Comparison of ENCODE assay signal across 9 mouse cellular contexts in the genomic region with DNA sequence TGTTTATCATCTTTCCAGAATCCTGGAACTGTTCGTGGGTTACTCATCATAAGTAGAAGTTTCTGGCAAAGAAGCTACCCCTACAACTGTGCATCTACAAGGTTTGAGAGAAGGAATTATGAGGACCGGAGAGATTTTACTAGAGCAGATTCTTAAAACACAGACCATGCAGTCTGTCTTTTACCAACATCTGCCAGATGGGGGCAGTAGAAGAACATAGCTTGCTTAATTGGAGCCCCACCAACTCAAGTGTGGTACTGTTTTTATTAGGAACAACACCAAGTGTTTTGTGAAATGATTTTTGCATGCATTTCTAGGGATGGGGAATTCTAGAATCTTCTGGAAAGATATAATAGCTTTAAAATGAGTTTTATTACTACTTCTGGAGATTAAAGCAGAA.
DNase-seq lines count a peak whose midpoint lies in the region; ATAC-seq and TF ChIP-seq lines count a peak whose summit lies in the region.
"Had no signal": no experiment of that assay in that cellular context is flagged by ENCODE, and none has a peak within 500 bp of the region (broad histone marks: within the 10 kb centered on the region; RNA-seq: fewer than 3 reads in every experiment).

No protein-coding gene starts in this region.

- H3K27me3 ChIP-seq in intestine, embryonic 14.5 days (replicated peaks; ENCODE audit: control insufficient read depth, insufficient read depth, low read length): no peaks in the 10 kb centered on the region
- H3K27me3 ChIP-seq in intestine, embryonic 15.5 days (replicated peaks): no peaks in the 10 kb centered on the region
- H3K27me3 ChIP-seq in forebrain, embryonic 16.5 days (replicated peaks; ENCODE audit: control insufficient read depth, insufficient read depth, low read length): no peaks in the 10 kb centered on the region
- H3K27me3 ChIP-seq in midbrain, postnatal 0 days (ENCODE audit: insufficient read depth, low read length): no peaks in the 10 kb centered on the region
- H3K27me3 ChIP-seq: liver, embryonic 13.5 days had no signal

- TF ChIP-seq CTCF in midbrain, postnatal 0 days (IDR thresholded peaks at IDR 0.05): peak; percentile 92

- DNase-seq in intestine, embryonic 14.5 days (ENCODE audit: low spot score): peak; percentile 68
- peak; percentile 64 for DNase-seq in ES-CJ7 (ENCODE audit: low read depth, low spot score)
- DNase-seq in c-Kit-positive CD71-positive TER-119-negative erythroid progenitor cells, embryonic 14.5 days (ENCODE audit: low read depth): peak; percentile 6
- peak; percentile 67 to 87 for DNase-seq in layer of hippocampus, postnatal 14 days (ENCODE audit: low spot score in 2 of 2)
- peak; percentile 87 for DNase-seq in midbrain, postnatal 0 days (ENCODE audit: low spot score)
- DNase-seq: liver, embryonic 13.5 days had no signal

- H3K9me3 ChIP-seq in intestine, embryonic 14.5 days (ENCODE audit: control insufficient read depth, low read length): no peaks in the 10 kb centered on the region
- no peaks in the 10 kb centered on the region for H3K9me3 ChIP-seq in intestine, embryonic 15.5 days
- H3K9me3 ChIP-seq in forebrain, embryonic 16.5 days (ENCODE audit: control insufficient read depth, low read length): no peaks in the 10 kb centered on the region
- no peaks in the 10 kb centered on the region for H3K9me3 ChIP-seq in midbrain, postnatal 0 days (ENCODE audit: low read length)
- H3K9me3 ChIP-seq: liver, embryonic 13.5 days had no signal

- no peak for ATAC-seq in intestine, embryonic 14.5 days (replicated peaks; ENCODE audit: low FRiP score, low TSS enrichment, low read depth)
- no peak for ATAC-seq in intestine, embryonic 15.5 days
- ATAC-seq in forebrain, embryonic 16.5 days: peak; percentile 43; the same call in 1 of the 2 replicates
- no peak for ATAC-seq in midbrain, postnatal 0 days (ENCODE audit: low FRiP score)
- no peak for ATAC-seq in megakaryocyte-erythroid progenitor cell, adult 5-6 weeks (replicated peaks; ENCODE audit: low FRiP score, low TSS enrichment, poor library complexity, severe bottlenecking)

- no peak overlapping the region for H3K9ac ChIP-seq in intestine, embryonic 14.5 days (ENCODE audit: low read length)
- H3K9ac ChIP-seq in intestine, embryonic 15.5 days: no peak overlapping the region
- H3K9ac ChIP-seq in forebrain, embryonic 16.5 days (replicated peaks; ENCODE audit: low read depth, low read length): no peak overlapping the region
- no peak overlapping the region for H3K9ac ChIP-seq in midbrain, postnatal 0 days (replicated peaks; ENCODE audit: low read length, poor library complexity, severe bottlenecking)
- H3K9ac ChIP-seq: liver, embryonic 13.5 days had no signal

- no peaks in the 10 kb centered on the region for H3K4me1 ChIP-seq in intestine, embryonic 14.5 days (replicated peaks; ENCODE audit: control insufficient read depth, insufficient read depth, low read length)
- no peaks in the 10 kb centered on the region for H3K4me1 ChIP-seq in intestine, embryonic 15.5 days (replicated peaks)
- 0 out of 2 replicates have a peak, but pooled peaks cover 2% of the 10 kb centered on the region for H3K4me1 ChIP-seq in forebrain, embryonic 16.5 days (replicated peaks; ENCODE audit: control insufficient read depth, insufficient read depth, low read length)
- no peaks in the 10 kb centered on the region for H3K4me1 ChIP-seq in midbrain, postnatal 0 days (ENCODE audit: insufficient read depth, low read length)
- H3K4me1 ChIP-seq: liver, embryonic 13.5 days had no signal

- WGBS in intestine, embryonic 14.5 days: 28% methylated on average over 2 of the region's 2 CpGs
- WGBS in intestine, embryonic 15.5 days: 24% methylated on average over 2 of the region's 2 CpGs
- 25% methylated on average over 2 of the region's 2 CpGs for WGBS in forebrain, embryonic 16.5 days
- WGBS in midbrain, postnatal 0 days: 17% methylated on average over 2 of the region's 2 CpGs

- no peaks in the 10 kb centered on the region for H3K36me3 ChIP-seq in intestine, embryonic 14.5 days (ENCODE audit: control insufficient read depth, insufficient read depth, low read length)
- H3K36me3 ChIP-seq in intestine, embryonic 15.5 days: no peaks in the 10 kb centered on the region
- no peaks in the 10 kb centered on the region for H3K36me3 ChIP-seq in forebrain, embryonic 16.5 days (ENCODE audit: control insufficient read depth, insufficient read depth)
- no peaks in the 10 kb centered on the region for H3K36me3 ChIP-seq in midbrain, postnatal 0 days (ENCODE audit: insufficient read depth, low read length)
- H3K36me3 ChIP-seq: liver, embryonic 13.5 days had no signal

- H3K4me2 ChIP-seq in intestine, embryonic 14.5 days (ENCODE audit: low read length): no peak overlapping the region
- H3K4me2 ChIP-seq in intestine, embryonic 15.5 days (replicated peaks): no peak overlapping the region
- H3K4me2 ChIP-seq in forebrain, embryonic 16.5 days (ENCODE audit: low read length): no peak overlapping the region
- no peak overlapping the region for H3K4me2 ChIP-seq in midbrain, postnatal 0 days (ENCODE audit: low read depth, low read length, poor library complexity, severe bottlenecking)
- H3K4me2 ChIP-seq: liver, embryonic 13.5 days had no signal

- no peak overlapping the region for H3K27ac ChIP-seq in intestine, embryonic 14.5 days (ENCODE audit: low read depth)
- H3K27ac ChIP-seq in intestine, embryonic 15.5 days: no peak overlapping the region
- H3K27ac ChIP-seq in forebrain, embryonic 16.5 days (ENCODE audit: low read length): no peak overlapping the region
- H3K27ac ChIP-seq in midbrain, postnatal 0 days (ENCODE audit: low read depth, low read length): no peak overlapping the region
- H3K27ac ChIP-seq: liver, embryonic 13.5 days had no signal

- no peak overlapping the region for H3K4me3 ChIP-seq in intestine, embryonic 14.5 days (ENCODE audit: low read depth, low read length)
- H3K4me3 ChIP-seq in intestine, embryonic 15.5 days (replicated peaks): no peak overlapping the region
- H3K4me3 ChIP-seq in forebrain, embryonic 16.5 days (replicated peaks; ENCODE audit: low read length): no peak overlapping the region
- H3K4me3 ChIP-seq in midbrain, postnatal 0 days (ENCODE audit: low read depth, low read length): no peak overlapping the region
- H3K4me3 ChIP-seq: liver, embryonic 13.5 days had no signal

Comparison
In these comparisons a context has a peak if more than half of its experiments do, and no peak if none do; other contexts are left out.
1. DNase-seq: peak in every context shown above with its lines; median percentile 87 in midbrain, postnatal 0 days; 77 in layer of hippocampus, postnatal 14 days; 68 in intestine, embryonic 14.5 days; 64 in ES-CJ7; 6 in c-Kit-positive CD71-positive TER-119-negative erythroid progenitor cells, embryonic 14.5 days.